In the genomic region with DNA sequence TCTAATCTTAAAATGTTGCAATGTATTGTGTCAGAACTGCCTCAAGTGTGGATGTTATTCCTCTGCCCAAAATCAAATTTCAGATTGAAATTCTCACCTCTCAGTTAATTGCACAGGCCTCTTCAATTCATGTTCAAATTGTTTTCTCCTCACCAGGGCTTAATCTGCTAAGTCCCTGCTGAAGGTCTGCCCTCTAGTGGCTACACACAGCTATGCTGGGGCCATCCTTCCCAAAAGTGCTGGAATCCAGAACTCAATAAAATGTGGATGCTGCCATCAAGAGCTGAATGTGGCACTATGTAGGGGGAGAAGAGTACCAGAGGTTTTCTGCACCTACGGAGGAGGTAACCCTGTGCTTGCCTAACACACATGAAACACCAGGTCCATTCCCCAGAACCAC, we compare ENCODE assay signal across 11 mouse cellular contexts. TPM values are rescaled to one million over a fixed set of nuclear protein-coding genes. Genes with fewer than 3 reads are reported as not detected.
DNase-seq lines count a peak whose midpoint lies in the region; ATAC-seq and TF ChIP-seq lines count a peak whose summit lies in the region.
"Had no signal": no experiment of that assay in that cellular context is flagged by ENCODE, and none has a peak within 500 bp of the region (broad histone marks: within the 10 kb centered on the region; RNA-seq: fewer than 3 reads in every experiment).

No protein-coding gene starts in this region.

- DNase-seq in forebrain, postnatal 0 days: peak; percentile 1
- DNase-seq in forebrain, embryonic 10.5 days (ENCODE audit: extremely low spot score, low spot score): no peak
- peak; percentile 4 for DNase-seq in liver, adult 2 months (ENCODE audit: extremely low read depth, low read depth, low spot score)
- DNase-seq in liver (no peak), ES-CJ7 (ENCODE audit: low read depth, low spot score) (peak; percentile 73)
- DNase-seq in spleen, postnatal 4 days (ENCODE audit: low spot score in 2 of 2): no peak
- no peak for DNase-seq in cerebellum, adult 11 months
- DNase-seq: gastrocnemius, postnatal 14 days had no signal

- H3K9ac ChIP-seq in forebrain, postnatal 0 days: no peak overlapping the region
- no peak overlapping the region for H3K9ac ChIP-seq in liver, adult 2 months (ENCODE audit: low read depth, low read length)
- H3K9ac ChIP-seq: intestine, embryonic 15.5 days; limb, embryonic 15.5 days had no signal

- no peaks in the 10 kb centered on the region for H3K27me3 ChIP-seq in forebrain, postnatal 0 days (ENCODE audit: insufficient read depth, low read length)
- H3K27me3 ChIP-seq in forebrain, embryonic 10.5 days (ENCODE audit: poor library complexity, severe bottlenecking): no peaks in the 10 kb centered on the region
- H3K27me3 ChIP-seq in liver, adult 2 months (ENCODE audit: control insufficient read depth, insufficient read depth, low read length): no peaks in the 10 kb centered on the region
- H3K27me3 ChIP-seq: intestine, embryonic 15.5 days; limb, embryonic 15.5 days had no signal

- H3K9me3 ChIP-seq in forebrain, postnatal 0 days (ENCODE audit: low read length): no peaks in the 10 kb centered on the region
- H3K9me3 ChIP-seq in forebrain, embryonic 10.5 days: no peaks in the 10 kb centered on the region; the same call in 1 of the 2 replicates
- H3K9me3 ChIP-seq: intestine, embryonic 15.5 days; limb, embryonic 15.5 days had no signal

- no peak overlapping the region for H3K4me3 ChIP-seq in forebrain, postnatal 0 days (ENCODE audit: low read depth, low read length)
- H3K4me3 ChIP-seq in forebrain, embryonic 10.5 days: no peak overlapping the region
- H3K4me3 ChIP-seq in liver, adult 2 months (ENCODE audit: insufficient read depth, low read depth, low read length): no peak overlapping the region
- H3K4me3 ChIP-seq: intestine, embryonic 15.5 days; limb, embryonic 15.5 days had no signal

- H3K4me2 ChIP-seq in forebrain, postnatal 0 days (ENCODE audit: low read depth): no peak overlapping the region
- H3K4me2 ChIP-seq: intestine, embryonic 15.5 days; limb, embryonic 15.5 days had no signal

- H3K36me3 ChIP-seq in forebrain, postnatal 0 days (ENCODE audit: insufficient read depth): no peaks in the 10 kb centered on the region
- no peaks in the 10 kb centered on the region for H3K36me3 ChIP-seq in forebrain, embryonic 10.5 days (replicated peaks)
- no peaks in the 10 kb centered on the region for H3K36me3 ChIP-seq in liver, adult 2 months (ENCODE audit: control insufficient read depth, insufficient read depth, low read length)
- H3K36me3 ChIP-seq: intestine, embryonic 15.5 days; limb, embryonic 15.5 days had no signal

- ATAC-seq in forebrain, postnatal 0 days: no peak
- ATAC-seq in common myeloid progenitor, adult 5-6 weeks (replicated peaks; ENCODE audit: low read depth, poor library complexity, severe bottlenecking): peak; percentile 58; the same call in 1 of the 2 replicates
- ATAC-seq: intestine, embryonic 15.5 days had no signal

- TF ChIP-seq POLR2A in liver, adult 2 months (IDR thresholded peaks at IDR 0.05; ENCODE audit: extremely low read depth, insufficient read depth, low read length): no peak

- no peak overlapping the region for H3K27ac ChIP-seq in forebrain, postnatal 0 days (ENCODE audit: low read depth, low read length)
- H3K27ac ChIP-seq in forebrain, embryonic 10.5 days: no peak overlapping the region
- H3K27ac ChIP-seq in liver, adult 2 months (replicated peaks; ENCODE audit: insufficient read depth, low read depth, low read length): no peak overlapping the region
- H3K27ac ChIP-seq: intestine, embryonic 15.5 days; limb, embryonic 15.5 days had no signal

- peak; percentile 49 for TF ChIP-seq CTCF in forebrain, postnatal 0 days (IDR thresholded peaks at IDR 0.05; ENCODE audit: low read depth)
- TF ChIP-seq CTCF in liver, adult 2 months (IDR thresholded peaks at IDR 0.05; ENCODE audit: low read depth, low read length): peak; percentile 51; the same call in 1 of the 2 replicates

- H3K4me1 ChIP-seq in forebrain, postnatal 0 days (ENCODE audit: insufficient read depth): no peaks in the 10 kb centered on the region
- no peaks in the 10 kb centered on the region for H3K4me1 ChIP-seq in forebrain, embryonic 10.5 days
- no peaks in the 10 kb centered on the region for H3K4me1 ChIP-seq in liver, adult 2 months (ENCODE audit: control insufficient read depth, insufficient read depth, low read length)
- H3K4me1 ChIP-seq: intestine, embryonic 15.5 days; limb, embryonic 15.5 days had no signal

- WGBS in forebrain, postnatal 0 days: 51% methylated on average over 1 of the region's 1 CpGs
- 43% methylated on average over 1 of the region's 1 CpGs for WGBS in forebrain, embryonic 10.5 days
- WGBS in liver, adult 2 months: 29% methylated on average over 1 of the region's 1 CpGs

- H3K79me2 ChIP-seq in liver, adult 2 months (ENCODE audit: control insufficient read depth, insufficient read depth, low read length): no peaks in the 10 kb centered on the region

RNA-seq across cellular contexts. Expression of gene Kap, which starts 41.2 kb away (rescaled TPM):
- not detected in 2 replicates for total RNA-seq in forebrain, postnatal 0 days (2014; rRNA removed)
- not detected in 2 replicates for polyA plus RNA-seq in forebrain, postnatal 0 days (2015; fragmentation: Nextera tagmentation; extraction: Ambion mirVana)
- not detected in 2 replicates for polyA plus RNA-seq in forebrain, embryonic 10.5 days (2016; fragmentation: Nextera tagmentation; extraction: Ambion mirVana)
- 1.0 TPM in 1 of 2 replicates, not detected in the other for total RNA-seq in liver, adult 2 months (2014; rRNA removed)
- polyA plus RNA-seq in liver, adult 2 months (2012; rRNA removed): 0.14 TPM in 1 of 2 replicates, not detected in the other
- not detected in 2 replicates for total RNA-seq in common myeloid progenitor, adult 5-6 weeks (2017)
- total RNA-seq: gastrocnemius, postnatal 14 days had no signal
- polyA plus RNA-seq: intestine, embryonic 15.5 days; limb, embryonic 15.5 days had no signal

Comparison
In these comparisons a context has a peak if more than half of its experiments do, and no peak if none do; other contexts are left out.
1. DNase-seq: peak in forebrain, postnatal 0 days (single experiment), liver, adult 2 months (single experiment) and ES-CJ7 (single experiment); none in forebrain, embryonic 10.5 days (single experiment), liver (single experiment), spleen, postnatal 4 days (0 of 2) and cerebellum, adult 11 months (single experiment).